Mouse (Mus musculus): ENCODE data around the gene Usp45.
"Not testable (repeated sequence)": the region's sequence is repeated elsewhere in the genome, so short reads cannot be mapped to it uniquely, and the experiment has no call there.

The Usp45 gene

DNA sequence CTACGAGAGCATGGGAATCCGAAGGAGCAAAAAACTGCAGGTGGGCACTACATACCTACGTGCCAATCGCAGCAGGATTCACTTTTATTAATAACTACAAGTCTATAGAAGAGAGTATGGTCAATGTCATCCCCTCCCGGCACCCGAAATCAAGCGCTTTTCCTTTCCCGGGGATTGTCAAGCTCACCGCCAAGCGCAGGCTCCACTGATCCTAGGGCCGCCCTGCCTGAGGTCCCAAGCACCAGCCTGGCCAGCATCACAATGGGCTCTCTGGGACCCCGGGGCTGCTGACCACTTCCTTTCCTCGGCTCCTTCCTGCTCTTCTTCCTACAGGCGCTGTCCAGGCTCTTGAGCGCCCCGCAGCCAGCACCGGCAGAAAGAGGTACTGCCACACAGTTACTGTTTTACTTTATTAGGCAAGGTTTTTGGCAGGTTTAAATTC, at the start of gene Usp45, which contains the start of gene Tstd3:
Usp45 (plus strand) TSS at position 294 of the 442 bp plus-strand sequence.
Tstd3 (minus strand) TSS at position 350 of the 442 bp plus-strand sequence.
- DNase-seq (ENCODE audit: low read depth, low spot score), result peak; percentile 66

DNA sequence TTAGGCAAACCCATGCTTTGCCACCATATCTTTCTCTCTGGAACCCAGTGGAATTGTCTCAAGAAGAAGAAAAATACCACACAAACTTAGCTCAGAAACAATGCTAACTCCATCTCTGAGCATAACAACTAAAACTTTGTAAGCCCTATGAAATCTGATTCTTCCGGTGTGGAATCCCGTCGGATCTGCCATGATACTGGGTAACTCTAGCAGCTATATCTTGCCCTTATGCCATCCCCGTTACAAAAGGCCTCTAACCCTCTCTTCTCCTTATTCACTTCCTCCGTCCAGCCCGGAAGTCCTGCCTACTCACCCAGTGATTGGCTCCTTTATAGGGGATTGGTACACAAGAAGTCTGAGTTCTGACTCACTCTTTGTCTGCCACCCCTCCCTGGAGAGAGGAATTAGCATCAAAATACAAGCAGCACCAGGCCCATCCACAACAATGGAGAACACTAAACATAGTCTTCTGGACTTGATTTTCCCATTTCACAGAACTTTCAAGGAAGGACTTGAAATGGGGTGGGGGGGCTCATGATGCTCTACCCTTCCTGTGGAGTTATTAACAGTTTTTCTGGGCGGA, 44.1 kb upstream of the Usp45 start:
- DNase-seq (ENCODE audit: low read depth, low spot score), result no peak

DNA sequence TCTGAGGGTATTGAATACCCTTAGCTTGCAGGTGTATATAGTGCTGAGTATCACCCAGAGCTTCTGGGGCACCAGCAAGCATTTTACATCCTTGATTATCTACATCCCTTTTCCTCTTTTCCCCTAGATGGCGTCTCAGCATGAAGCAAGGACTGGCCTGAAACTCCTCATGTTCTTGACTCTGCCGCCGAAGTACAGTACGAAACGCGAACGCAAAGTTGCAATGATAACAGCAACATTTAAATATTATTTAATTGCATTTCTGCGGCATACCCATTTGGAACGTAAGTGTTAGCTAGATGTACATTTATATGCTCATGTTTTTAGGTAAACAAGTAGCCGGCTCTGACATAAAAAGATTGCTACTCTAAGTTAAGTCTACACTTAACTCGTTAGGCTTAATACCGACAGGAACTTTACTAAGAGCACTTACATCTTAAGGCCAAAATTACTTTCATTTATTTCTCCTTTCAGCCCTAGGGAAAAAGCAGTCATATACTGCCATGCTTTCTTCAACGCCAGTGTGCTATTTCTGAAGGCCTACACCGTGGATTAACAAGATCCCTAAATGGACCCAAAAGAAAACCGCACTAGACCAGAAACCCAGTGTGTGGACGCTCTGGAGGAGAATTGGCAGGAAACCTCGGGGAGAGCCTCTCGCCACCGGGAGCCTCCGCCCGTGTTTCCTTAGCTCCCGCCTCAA, 39.9 kb upstream of the Usp45 start:
- peak; percentile 57 for DNase-seq (ENCODE audit: low read depth, low spot score)

DNA sequence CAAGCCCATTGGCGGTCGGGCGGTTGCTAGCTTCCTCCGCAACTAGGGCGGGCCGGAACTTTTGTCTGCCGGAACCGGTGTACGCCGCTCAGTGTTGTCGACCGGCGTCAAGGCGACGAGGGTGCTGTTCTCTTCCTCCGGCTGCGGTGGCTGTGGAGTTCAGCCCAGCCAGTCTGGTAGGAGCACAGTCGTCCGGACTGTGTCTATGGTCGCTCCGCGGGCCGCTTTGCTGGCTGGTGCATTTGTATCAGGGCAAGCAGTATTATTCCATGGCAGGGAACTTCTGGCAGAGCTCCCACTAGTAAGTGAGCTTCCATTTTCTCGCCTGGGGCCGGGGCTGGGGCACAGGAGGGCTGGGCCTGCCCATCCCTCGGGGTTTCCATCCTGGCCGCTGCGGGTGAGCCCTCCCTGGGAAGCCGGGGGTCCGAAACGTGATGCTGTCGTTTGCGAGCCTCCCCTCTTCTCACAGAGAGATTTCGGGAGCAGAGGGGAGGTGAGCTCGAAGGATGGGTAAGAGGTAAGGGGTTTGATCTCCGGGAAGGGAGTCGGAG, 39.3 kb upstream of the Usp45 start, which contains the start of gene Ccnc:
Ccnc (plus strand) TSS at position 87 of the 551 bp plus-strand sequence.
- DNase-seq (ENCODE audit: low read depth, low spot score), result peak; percentile 89

DNA sequence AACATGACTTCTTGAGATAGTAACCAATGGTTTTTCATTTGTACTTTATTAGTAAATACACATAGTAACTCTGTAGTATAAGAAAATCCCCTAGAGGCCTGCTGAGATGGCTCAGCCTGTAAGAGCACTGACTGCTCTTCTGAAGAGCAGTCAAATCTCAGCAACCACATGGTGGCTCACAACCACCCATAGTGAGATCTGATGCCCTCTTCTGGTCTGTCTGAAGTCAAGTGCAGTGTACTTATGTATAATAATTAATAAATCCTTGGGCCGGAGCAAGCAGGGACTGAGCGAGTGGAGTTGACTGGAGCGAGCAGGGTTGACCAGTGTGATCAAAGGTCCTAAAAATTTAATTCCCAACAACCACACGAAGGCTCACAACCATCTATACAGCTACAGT, 27.8 kb upstream of the Usp45 start:
- DNase-seq (ENCODE audit: low read depth, low spot score), result no peak

DNA sequence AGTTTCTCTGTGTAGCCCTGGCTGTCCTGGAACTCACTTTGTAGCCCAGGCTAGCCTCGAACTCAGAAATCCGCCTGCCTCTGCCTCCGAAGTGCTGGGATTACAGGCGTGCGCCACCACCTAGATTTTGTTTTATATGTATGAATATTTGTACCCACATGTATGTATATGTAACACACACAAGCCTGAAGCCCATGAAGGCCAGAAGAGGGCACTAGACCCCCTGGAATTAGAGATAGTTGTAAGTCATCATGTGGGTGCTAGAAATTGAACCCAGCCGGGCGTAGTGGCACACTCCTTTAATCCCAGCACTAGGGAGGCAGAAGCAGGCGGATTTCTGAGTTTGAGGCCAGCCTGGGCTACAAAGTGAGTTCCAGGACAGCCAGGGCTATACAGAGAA, 22.8 kb upstream of the Usp45 start:
- not testable (repeated sequence) for DNase-seq (ENCODE audit: low read depth, low spot score)

DNA sequence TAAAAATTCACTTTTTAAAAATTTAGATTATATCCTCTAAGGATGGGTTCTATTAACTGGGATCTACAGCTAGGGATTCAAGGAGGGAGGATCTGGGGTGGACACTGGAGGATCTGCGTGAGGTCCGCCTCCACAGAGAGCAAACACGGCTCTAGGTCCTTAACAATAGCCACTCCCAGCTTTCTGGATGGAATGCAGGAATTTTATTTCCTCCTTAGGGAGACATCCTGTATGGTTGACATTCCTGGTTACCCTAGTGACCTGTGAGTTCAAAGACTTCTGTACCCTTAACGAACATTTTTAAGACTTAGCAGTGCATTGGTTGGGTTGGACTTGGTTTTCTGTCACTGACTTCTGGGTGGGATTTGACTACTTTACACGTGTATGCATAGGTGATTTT, 21.2 kb upstream of the Usp45 start:
- DNase-seq (ENCODE audit: low read depth, low spot score), result no peak

DNA sequence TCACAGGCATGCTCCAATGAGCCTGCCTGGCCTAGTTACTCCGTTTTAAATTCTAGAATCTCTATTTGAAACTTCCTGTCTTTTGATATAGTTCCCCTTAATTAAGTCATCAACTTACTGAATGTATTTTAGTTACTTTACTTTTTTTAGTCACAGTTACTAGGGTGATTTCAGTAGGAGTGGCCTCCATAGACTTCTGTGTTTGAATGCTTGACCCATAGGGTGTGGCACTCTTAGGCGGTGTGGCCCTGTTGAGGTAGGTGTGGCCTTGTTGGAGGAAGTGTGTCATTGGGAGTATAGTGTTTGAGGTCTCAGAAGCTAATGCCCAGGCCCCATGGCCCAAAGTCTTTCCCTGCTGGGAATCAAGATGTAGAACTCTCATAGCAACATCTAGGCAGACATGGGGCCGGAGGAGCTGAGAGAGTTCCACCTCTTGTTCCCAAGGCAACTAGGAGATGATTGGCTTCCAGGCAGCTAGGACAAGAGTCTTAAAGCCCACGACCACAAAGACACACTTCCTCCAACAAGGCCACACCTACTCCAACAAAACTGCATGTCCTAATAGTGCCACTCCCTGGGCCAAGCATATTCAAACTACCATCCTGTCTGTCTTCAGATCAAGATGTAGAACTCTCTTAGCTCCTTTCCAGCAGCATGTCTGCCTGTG, 11.7 kb upstream of the Usp45 start:
- DNase-seq (ENCODE audit: low read depth, low spot score), result no peak

DNA sequence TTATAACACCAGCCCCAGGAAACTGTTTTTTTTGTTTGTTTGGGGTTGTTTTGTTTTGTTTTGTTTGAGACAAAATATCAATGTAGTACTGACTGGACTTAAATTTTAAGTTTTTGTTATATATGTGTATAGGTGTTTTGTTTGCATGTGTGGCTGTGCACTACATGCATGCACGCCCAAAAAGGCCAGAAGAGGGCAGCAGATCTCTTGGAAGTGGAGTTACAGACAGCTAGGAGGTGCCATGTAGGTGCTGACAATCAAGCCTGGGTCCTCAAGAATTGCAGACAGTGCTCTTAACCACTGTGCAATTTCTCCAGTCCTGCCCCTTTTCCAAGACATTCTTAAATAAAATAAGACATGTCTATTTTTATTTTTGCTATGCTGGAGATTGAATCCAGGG, 8.1 kb upstream of the Usp45 start:
- DNase-seq (ENCODE audit: low read depth, low spot score), result no peak

DNA sequence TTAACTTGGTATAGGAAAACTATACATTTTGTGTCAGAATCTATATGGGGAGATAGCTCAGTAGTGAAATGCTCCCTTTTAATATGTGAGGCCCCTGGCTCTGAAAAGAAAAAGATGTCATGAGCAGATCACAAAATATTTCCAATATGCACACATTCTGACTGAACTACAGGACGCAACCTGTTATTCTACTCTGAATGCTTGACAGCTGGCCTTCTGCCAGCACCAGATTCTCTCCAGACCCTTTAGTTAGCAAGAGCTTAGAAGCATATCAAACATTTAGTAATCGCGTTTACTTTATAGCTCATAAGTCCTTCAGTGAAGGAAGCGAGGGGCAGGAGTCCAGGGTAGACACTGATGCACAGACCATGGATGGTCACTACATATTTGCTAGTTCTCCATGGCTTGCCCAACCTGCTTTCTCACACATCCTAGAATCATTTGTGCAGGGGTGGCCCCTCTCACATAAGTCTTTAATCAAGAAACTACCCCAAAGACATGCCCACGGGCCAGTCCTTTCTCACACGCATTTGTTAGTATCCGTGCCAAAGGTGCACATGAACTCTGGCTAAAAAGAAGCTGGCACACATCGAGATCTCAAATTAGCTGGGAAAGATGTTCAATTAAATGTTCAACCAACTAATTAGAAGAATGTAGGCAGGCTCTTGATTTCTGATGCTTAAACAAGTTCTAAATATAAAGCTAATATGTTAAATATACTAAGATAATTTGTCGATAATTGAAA, 5.4 kb upstream of the Usp45 start:
- DNase-seq (ENCODE audit: low read depth, low spot score), result no peak

DNA sequence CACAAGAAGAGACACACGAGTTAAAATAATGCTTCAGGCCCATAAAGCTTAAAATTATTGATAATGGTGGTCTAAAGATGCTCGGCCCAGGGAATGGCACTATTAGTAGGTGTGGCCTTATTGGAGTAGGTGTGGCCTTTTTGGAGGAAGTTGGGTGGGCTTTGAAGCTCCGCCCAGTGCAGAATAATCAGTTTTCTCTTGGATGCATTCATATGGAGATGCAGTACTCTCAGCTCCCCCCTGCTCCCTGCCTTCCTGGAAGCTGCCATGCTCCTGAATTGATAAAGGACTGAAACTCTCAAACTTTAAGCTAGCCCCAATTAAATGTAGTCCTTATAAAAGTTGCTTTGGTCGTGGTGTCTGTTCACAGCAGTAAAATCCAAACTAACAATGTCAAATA, 3.1 kb upstream of the Usp45 start:
- DNase-seq (ENCODE audit: low read depth, low spot score), result no peak

DNA sequence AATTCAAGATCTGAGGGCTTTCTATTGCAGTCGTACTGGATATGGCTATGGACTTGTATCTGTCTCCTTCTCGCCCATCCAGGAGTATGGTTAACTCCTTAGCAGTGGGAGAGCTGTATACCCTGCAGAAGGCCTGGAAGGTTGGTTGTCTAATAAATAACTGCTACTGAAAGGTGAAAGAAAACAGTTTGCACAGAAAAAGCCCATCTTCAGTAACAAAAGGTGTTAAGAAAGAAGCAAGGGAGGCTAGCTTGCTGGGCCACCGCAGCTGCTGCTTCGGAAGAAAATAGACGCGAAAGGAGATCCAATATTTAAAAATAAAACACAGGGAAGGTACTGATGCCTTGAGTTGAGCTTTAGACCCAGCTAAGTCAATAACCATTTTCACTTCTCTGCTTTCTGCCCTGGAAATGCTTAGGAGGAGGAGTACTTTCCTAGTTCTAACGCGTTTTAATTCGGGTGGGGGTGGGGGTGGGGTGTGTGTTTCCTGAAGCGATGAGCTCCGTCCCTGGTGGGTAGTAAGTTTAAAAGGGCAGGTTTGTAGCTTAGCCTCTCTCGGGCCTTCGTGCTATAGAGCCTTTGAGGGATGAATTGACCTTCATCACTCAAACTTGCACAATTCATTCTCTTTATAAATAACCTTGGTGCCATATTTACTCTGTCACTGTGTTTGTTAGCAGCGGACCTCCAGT, 639 bp upstream of the Usp45 start:
- DNase-seq (ENCODE audit: low read depth, low spot score), result no peak

DNA sequence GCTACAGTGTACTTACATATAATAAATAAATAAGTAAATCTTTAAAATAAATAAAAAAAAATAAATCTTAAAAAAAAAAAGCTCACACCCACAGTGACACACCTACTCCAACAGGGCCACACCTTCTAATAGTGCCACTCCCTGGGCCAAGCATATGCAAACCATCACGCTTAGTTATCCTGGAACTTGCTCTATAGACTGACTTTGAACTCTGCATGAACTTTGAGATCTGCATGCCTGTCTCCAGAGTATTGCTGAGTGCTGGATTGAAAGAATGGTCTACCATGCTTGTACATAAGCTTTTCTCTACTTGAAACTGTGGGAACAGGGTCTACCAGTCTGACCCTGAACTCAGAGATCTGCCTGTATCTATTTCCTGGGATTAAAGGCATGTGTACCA, 4.1 kb downstream of the Usp45 start:
- DNase-seq (ENCODE audit: low read depth, low spot score), result no peak

DNA sequence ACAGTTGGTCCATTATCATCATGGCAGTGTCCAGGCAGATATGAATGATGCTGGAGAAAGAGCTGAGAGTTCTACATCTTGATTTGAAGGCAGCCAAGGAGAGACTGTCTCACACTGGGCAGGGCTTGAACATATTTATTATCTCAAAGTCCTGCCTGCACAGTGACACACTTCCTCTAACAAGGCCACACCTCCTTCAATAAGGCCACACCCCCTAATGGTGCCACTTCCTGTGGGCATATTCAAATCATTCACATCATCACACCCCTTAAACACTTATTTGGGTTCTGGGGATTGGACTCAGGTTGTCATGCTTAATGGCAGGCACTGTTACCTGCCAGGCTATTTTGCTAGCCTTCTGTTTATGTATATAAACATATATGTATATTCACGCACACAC, 5.3 kb downstream of the Usp45 start:
- no peak for DNase-seq (ENCODE audit: low read depth, low spot score)

DNA sequence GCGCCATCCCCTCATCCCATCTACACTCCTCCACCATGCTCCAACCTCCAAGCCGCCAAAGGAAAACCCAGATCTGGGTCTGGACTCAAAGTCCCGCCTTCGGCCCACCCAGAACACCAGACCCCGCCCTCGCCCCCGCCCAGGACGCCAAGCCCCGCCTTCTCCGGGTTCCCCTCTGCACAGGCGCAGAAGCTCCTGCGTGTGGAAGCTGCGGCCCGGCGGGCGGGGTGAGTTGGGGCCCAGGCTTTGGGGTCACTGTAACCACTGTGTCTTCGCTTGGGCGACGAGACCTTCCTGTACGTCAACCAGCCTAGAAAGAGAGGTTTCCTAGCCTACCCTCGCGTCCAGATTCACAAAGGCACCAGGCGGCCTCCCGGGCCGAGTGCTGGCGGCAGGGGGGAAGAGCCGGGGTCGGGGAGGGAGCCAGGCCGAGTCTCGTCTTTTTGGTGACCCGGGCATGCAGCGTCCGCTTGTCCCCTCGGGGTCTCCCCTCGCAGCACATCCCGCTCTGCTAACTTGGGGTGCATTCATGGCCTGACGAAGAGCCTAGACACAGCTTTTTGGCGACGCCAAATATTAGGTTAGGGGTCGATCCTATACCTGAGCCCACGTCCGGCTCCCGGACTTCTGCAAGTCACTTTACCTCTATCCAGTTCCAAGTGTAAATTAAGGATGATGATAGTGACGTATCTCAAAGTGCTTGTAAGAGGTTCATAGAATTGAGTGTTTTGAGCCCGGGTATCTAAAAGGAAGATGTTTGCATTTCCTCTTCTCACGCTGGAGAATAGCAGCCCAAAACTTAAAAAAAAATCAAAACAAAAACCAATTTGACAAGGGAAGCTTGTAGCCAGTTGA, 9.4 kb downstream of the Usp45 start:
- DNase-seq (ENCODE audit: low read depth, low spot score), result peak; percentile 85

DNA sequence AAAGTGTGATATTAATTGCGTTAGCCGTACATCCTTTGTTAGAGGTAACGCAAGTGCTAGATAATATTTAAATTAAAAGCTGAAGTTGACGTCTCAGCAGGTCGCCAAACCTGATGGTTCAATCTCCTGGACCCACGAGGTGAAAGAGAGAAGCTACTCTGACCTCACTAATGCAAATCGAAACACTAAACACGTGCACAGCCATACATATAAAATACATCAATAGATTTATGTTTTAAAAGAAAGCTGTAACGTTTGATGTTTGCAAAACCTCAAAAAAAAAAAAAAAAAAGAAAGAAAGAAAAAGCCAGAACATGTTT, 9.9 kb downstream of the Usp45 start:
- DNase-seq (ENCODE audit: low read depth, low spot score), result peak; percentile 33

DNA sequence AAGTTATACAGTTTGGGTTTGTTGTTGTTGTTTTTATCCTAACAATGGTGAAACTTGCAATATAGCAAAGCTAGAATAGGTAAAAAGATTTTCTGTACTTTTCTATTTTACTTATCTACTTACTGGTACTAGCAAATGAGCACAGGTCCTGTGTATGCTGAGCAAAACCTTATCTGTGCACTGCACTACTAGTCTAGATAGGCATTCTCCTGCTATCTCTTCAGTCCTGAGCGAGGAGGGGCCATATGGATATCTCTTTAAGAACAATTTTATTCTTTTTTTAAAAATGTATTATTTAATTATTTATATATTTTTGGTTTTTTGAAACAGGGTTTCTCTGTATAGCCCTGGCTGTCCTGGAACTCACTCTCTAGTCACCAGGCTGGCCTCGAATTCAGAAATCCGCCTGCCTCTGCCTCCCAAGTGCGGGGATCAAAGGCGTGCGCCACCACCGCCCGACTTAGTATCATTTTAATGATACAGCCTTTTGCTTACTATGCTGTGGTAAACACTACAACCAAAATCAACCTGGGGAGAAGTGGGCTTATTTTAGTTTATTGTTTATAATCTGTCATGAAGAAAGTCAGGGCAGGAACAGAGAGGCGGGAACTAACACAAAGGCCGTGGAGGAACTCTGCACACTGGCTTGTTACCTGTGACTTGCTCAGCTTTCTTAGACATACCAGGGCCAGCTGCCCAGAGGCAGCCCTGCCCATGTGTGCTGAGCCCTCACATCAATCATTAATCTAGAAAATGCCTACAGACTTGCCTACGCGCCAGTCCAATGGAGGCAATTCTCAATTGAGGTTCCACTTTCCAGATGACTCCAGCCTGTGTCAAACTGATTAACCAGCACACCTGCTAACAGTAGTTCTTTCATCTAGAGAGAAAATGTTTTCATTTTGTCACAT, 14.1 kb downstream of the Usp45 start:
- peak; percentile 59 for DNase-seq (ENCODE audit: low read depth, low spot score)

DNA sequence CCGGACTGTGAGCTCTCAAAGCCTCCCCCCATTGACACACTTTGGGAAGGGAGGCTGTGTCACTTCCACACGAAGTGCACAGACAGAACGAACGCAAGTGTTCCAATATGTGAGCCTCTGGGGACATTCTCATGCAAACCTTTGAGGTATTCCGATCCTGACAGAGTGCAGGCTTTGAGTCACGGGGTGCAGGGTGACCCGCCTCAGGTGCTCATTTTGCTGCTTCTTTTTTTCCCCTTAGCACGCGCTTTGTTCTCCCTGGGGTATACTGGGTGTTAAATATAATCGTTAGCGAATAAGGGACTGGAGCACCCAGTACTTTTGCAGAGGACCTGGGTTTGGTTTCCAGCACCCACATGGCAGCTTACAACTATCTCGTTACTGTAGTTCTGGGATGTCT, 19.3 kb downstream of the Usp45 start:
- no peak for DNase-seq (ENCODE audit: low read depth, low spot score)

DNA sequence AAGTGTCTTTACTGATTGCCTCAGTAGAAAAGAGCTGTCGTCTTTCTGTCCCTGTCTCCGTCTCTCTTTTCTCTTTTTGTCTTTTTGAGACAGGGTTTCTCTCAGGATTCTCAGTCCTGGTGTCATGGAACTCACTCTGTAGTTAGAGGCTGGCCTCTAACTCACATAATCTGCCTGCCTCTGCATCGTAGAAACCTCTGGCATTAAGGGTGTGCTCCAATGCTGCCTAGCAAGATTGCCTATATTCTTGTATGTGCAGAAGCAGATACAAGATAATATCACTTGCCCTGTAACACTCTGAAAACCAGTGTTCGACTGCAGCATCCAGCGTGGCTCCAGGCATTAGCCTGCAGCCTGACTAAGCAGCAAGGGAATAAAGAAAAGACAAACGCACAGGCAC, 21.9 kb downstream of the Usp45 start:
- no peak for DNase-seq (ENCODE audit: low read depth, low spot score)

Data from c-Kit-negative CD71-positive TER-119-positive erythroid progenitor cells, embryonic 14.5 days (primary cell).